Mouse (Mus musculus): ENCODE results near the gene Rhob. TPM values are rescaled to one million over a fixed set of nuclear protein-coding genes. Genes with fewer than 3 reads are reported as not detected.

Gene Rhob
- polyA plus RNA-seq, 2 experiments, result 6.3 to 14.1 TPM

DNA sequence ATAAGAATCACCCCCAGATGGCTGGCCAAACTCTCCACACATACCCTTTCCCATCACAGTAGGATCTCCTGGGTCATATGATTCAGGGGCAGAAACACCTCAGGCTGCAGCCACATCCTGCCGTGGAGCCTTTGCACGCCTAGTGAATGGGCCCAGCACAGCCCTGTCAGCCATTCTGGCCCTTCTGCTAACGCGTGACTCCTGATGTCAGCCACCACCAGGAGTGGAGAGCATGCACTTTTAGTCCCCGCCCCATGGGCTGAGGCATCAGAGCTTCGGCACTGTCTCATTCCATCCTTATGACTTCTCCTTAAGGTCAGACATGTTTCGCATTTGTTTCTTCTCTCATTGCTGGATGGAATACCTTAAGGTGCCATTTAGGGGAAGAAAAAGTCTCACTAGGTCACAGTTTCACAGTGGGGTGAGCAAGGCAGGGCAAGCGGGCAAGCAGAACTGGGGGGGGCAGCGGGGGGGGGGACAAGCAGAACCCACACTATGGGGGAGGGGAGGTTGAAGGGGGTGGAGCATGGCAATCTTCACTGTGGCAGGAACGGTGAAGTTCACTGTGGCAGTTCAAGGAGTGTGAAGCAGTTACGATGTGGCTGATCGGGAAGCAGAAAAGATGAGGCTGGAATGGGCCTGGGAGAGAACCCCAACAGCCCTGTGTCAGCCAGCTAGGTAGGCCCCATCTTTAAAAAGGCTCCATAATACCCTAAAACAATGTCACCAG lies 19.8 kb upstream of the Rhob start:
- peaks cover 0 to 11% of the 10 kb centered on the region in 2 experiments; a peak in 2 of 4 replicates for H3K4me1 ChIP-seq (replicated peaks; ENCODE audit: control insufficient read depth in 2 of 2, insufficient read depth in 2 of 2, low read length in 1 of 2)
- H3K36me3 ChIP-seq (replicated peaks; ENCODE audit: control insufficient read depth, insufficient read depth, low read depth), result no peaks in the 10 kb centered on the region
- TF ChIP-seq CTCF (IDR thresholded peaks at IDR 0.05; ENCODE audit: low read depth) (no peak), EP300 (IDR thresholded peaks at IDR 0.05; ENCODE audit: low read depth) (no peak)
- no peaks in the 10 kb centered on the region for H3K9me3 ChIP-seq (ENCODE audit: control insufficient read depth, low read length)
- no peak overlapping the region for H3K4me3 ChIP-seq (ENCODE audit: insufficient read depth in 1 of 2, low read depth in 2 of 2, low read length in 2 of 2)
- H3K9ac ChIP-seq (replicated peaks), result no peak overlapping the region
- H3K27ac ChIP-seq, result no peak overlapping the region
- WGBS (ENCODE audit: insufficient replicate concordance), result 44% methylated on average over 12 of the region's 12 CpGs
- H3K27me3 ChIP-seq (ENCODE audit: control insufficient read depth, insufficient read depth, low read length), result no peaks in the 10 kb centered on the region
- ATAC-seq (ENCODE audit: insufficient read depth), result no peak
- no peak overlapping the region for H3K4me2 ChIP-seq (ENCODE audit: low read depth)
- no peak for DNase-seq (ENCODE audit: low read depth in 3 of 3, low spot score in 3 of 3)

- Histone ChIP-seq H3K4me2 (ENCODE audit: low read depth) (no peak overlapping the region), H3K4me3 (ENCODE audit: insufficient read depth in 1 of 2, low read depth in 2 of 2, low read length in 2 of 2) (no peak overlapping the region), H3K9ac (replicated peaks) (no peak overlapping the region), H3K27me3 (ENCODE audit: control insufficient read depth, insufficient read depth, low read length) (no peaks in the 10 kb centered on the region), H3K9me3 (ENCODE audit: control insufficient read depth, low read length) (no peaks in the 10 kb centered on the region), H3K27ac (no peak overlapping the region), H3K4me1 (replicated peaks; ENCODE audit: control insufficient read depth in 2 of 2, insufficient read depth in 2 of 2, low read length in 1 of 2) (peaks cover 0 to 8% of the 10 kb centered on the region in 2 experiments; a peak in 2 of 4 replicates), H3K36me3 (replicated peaks; ENCODE audit: control insufficient read depth, insufficient read depth, low read depth) (no peaks in the 10 kb centered on the region)
- ATAC-seq (ENCODE audit: insufficient read depth) (no peak), DNase-seq (ENCODE audit: low read depth in 3 of 3, low spot score in 3 of 3) (no peak)
- TF ChIP-seq EP300 (IDR thresholded peaks at IDR 0.05; ENCODE audit: low read depth), result no peak
- TF ChIP-seq CTCF (IDR thresholded peaks at IDR 0.05; ENCODE audit: low read depth), result no peak
- 52% methylated on average over 18 of the region's 18 CpGs for WGBS (ENCODE audit: insufficient replicate concordance)
Observed at GRCm38 (mm10) chr12:8511037-8511882, 11.5 kb upstream of the Rhob start.

DNA sequence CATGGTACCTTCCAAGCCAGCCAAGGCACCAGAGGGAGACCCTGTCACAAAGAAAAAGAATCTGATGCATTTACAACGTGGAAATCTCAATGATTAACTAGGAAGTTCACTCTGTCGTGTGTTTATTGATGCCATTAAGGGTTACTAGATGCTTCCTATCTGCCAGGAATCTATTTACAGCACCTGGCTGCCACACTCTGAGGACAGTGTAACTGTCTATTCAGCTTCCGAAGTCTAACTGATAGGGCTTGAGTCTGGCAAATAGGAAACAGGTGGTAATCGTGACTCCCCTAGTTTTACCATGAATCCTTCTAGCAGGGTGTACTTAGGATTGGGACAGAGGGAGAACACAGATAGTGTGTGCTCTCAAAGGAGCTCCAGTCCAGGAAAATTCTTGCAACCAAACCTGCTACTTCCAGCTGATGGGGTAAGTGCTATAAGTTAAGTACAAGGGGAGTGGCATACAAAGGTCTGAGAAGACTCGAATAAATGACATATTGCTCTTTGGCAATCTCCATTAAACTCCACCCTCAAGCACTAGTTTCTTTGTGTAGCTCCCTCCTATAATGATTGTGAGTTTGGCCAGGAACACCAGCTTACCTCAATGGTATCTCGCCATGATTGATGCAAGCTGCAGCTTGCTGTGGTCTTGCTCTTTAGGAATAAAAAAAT lies 10.6 kb upstream of the Rhob start:
- WGBS (ENCODE audit: insufficient replicate concordance), result 29% methylated on average over 6 of the region's 6 CpGs
- no peak overlapping the region for H3K4me2 ChIP-seq (ENCODE audit: low read depth)
- no peak overlapping the region for H3K27ac ChIP-seq
- H3K4me3 ChIP-seq (ENCODE audit: insufficient read depth in 1 of 2, low read depth in 2 of 2, low read length in 2 of 2), result no peak overlapping the region
- H3K9ac ChIP-seq (replicated peaks), result no peak overlapping the region
- no peaks in the 10 kb centered on the region for H3K36me3 ChIP-seq (replicated peaks; ENCODE audit: control insufficient read depth, insufficient read depth, low read depth)
- H3K27me3 ChIP-seq (ENCODE audit: control insufficient read depth, insufficient read depth, low read length), result no peaks in the 10 kb centered on the region
- no peak for ATAC-seq (ENCODE audit: insufficient read depth)
- H3K4me1 ChIP-seq (replicated peaks; ENCODE audit: control insufficient read depth in 2 of 2, insufficient read depth in 2 of 2, low read length in 1 of 2), result peaks cover 0 to 8% of the 10 kb centered on the region in 2 experiments; a peak in 2 of 4 replicates
- H3K9me3 ChIP-seq (ENCODE audit: control insufficient read depth, low read length), result no peaks in the 10 kb centered on the region
- no peak for TF ChIP-seq CTCF (IDR thresholded peaks at IDR 0.05; ENCODE audit: low read depth)
- no peak for TF ChIP-seq EP300 (IDR thresholded peaks at IDR 0.05; ENCODE audit: low read depth)
- no peak for DNase-seq (ENCODE audit: low read depth in 3 of 3, low spot score in 3 of 3)

- Histone ChIP-seq H3K4me2 (ENCODE audit: low read depth) (no peak overlapping the region), H3K9me3 (ENCODE audit: control insufficient read depth, low read length) (no peaks in the 10 kb centered on the region), H3K27me3 (ENCODE audit: control insufficient read depth, insufficient read depth, low read length) (no peaks in the 10 kb centered on the region), H3K27ac (no peak overlapping the region), H3K4me1 (replicated peaks; ENCODE audit: control insufficient read depth in 2 of 2, insufficient read depth in 2 of 2, low read length in 1 of 2) (peaks cover 0 to 8% of the 10 kb centered on the region in 2 experiments; a peak in 2 of 4 replicates), H3K4me3 (ENCODE audit: insufficient read depth in 1 of 2, low read depth in 2 of 2, low read length in 2 of 2) (no peak overlapping the region), H3K9ac (replicated peaks) (no peak overlapping the region), H3K36me3 (replicated peaks; ENCODE audit: control insufficient read depth, insufficient read depth, low read depth) (no peaks in the 10 kb centered on the region)
- DNase-seq (ENCODE audit: low read depth in 3 of 3, low spot score in 3 of 3) (no peak), ATAC-seq (ENCODE audit: insufficient read depth) (no peak)
- WGBS (ENCODE audit: insufficient replicate concordance), result 32% methylated on average over 5 of the region's 5 CpGs
- TF ChIP-seq EP300 (IDR thresholded peaks at IDR 0.05; ENCODE audit: low read depth), result no peak
- no peak for TF ChIP-seq CTCF (IDR thresholded peaks at IDR 0.05; ENCODE audit: low read depth)
Observed at GRCm38 (mm10) chr12:8509693-8510092, 9.9 kb upstream of the Rhob start.
